Mouse (Mus musculus) midbrain, embryonic 12.5 days (tissue): ENCODE measurements around the gene Zfp869. TPM values are rescaled to one million over a fixed set of nuclear protein-coding genes. Genes with fewer than 3 reads are reported as not detected.
"Not testable (repeated sequence)": the region's sequence is repeated elsewhere in the genome, so short reads cannot be mapped to it uniquely, and the experiment has no call there.

ENCODE experiments used
- ATAC-seq: fragments of 200-750 bp; cut with Nextera tagmentation; 2 replicates; pipeline ENCODE4 v1.8.0; 2017; ENCODE audit warnings: low read depth, moderate TSS enrichment, moderate library complexity; ENCODE audit not compliant: low FRiP score
- H3K27ac ChIP-seq: fragments of 300-500 bp; sonication (generic); replicated peaks from 2 replicates; pipeline ENCODE4 v1.5.1; 2016; ENCODE audit warnings: mild to moderate bottlenecking
- H3K27me3 ChIP-seq: fragments of 300-500 bp; sonication (generic); 2 replicates; pipeline ENCODE4 v1.6.1; 2016; ENCODE audit warnings: mild to moderate bottlenecking
- H3K36me3 ChIP-seq: fragments of 300-500 bp; sonication (generic); 2 replicates; pipeline ENCODE4 v1.6.1; 2016
- H3K4me1 ChIP-seq: fragments of 300-500 bp; sonication (generic); 2 replicates; pipeline ENCODE4 v1.6.1; 2016
- H3K4me2 ChIP-seq: fragments of 300-500 bp; sonication (generic); replicated peaks from 2 replicates; pipeline ENCODE4 v1.6.1; 2016; ENCODE audit warnings: mild to moderate bottlenecking, moderate library complexity
- H3K4me3 ChIP-seq: fragments of 300-500 bp; sonication (generic); 2 replicates; pipeline ENCODE4 v1.5.1; 2016; ENCODE audit warnings: mild to moderate bottlenecking
- H3K9ac ChIP-seq: fragments of 300-500 bp; sonication (generic); replicated peaks from 2 replicates; pipeline ENCODE4 v1.6.1; 2016; ENCODE audit warnings: mild to moderate bottlenecking, moderate library complexity
- H3K9me3 ChIP-seq: fragments of 300-500 bp; sonication (generic); 2 replicates; pipeline ENCODE4 v1.6.1; 2016; ENCODE audit warnings: mild to moderate bottlenecking
- WGBS: fragments of 180-500 bp; shearing (Covaris S2); methylation state at CpG from one replicate; pipeline ENCODE4 v1.1.7; 2016; 5-methylcytosine and 5-hydroxymethylcytosine counted together
- polyA plus RNA-seq: library from polyadenylated mRNA; unstranded; fragments of >200 nt; fragmentation: Nextera tagmentation; extraction: Ambion mirVana; gene quantifications from 2 replicates; pipeline ENCODE4 v1.2.1, GENCODE M21; 2016

Gene Zfp869
- polyA plus RNA-seq, 1 experiment from 2014 or later = 32.5 TPM

- H3K36me3 ChIP-seq = peaks cover 41% of the 10 kb centered on the region
- H3K27ac ChIP-seq = no peak overlapping the region
- no peak overlapping the region for H3K9ac ChIP-seq
- no peaks in the 10 kb centered on the region for H3K4me1 ChIP-seq
- H3K4me3 ChIP-seq = no peak overlapping the region
- ATAC-seq = no peak
- 79% methylated on average over 6 of the region's 6 CpGs for WGBS
- no peaks in the 10 kb centered on the region for H3K27me3 ChIP-seq
- H3K4me2 ChIP-seq = no peak overlapping the region
- no peaks in the 10 kb centered on the region for H3K9me3 ChIP-seq
Measured at GRCm38 (mm10) chr8:69701810-69702209, 8.7 kb downstream of the Zfp869 start.

DNA sequence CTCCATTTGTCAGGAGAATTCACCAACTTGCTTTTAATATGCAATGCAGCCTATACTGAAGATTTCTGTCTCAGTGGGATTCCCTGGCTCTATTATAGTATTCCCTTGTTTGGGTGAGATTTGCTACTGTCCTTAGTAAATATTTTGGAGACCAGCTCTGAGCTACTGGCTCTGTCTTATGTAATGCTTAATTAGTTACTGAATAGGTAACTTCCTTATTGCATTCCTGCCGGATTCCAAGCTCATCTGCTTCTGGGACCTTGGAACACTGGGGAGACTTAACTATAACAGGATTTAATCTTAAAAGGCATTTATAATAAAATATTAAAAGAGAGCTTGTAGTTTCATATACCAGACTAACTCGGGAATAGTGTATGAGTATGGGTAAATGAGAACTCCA is 45.5 kb downstream of the Zfp869 start:
- H3K36me3 ChIP-seq = peaks cover 24% of the 10 kb centered on the region
- H3K4me3 ChIP-seq, H3K27me3 ChIP-seq, ATAC-seq, H3K4me2 ChIP-seq, H3K9ac ChIP-seq, H3K27ac ChIP-seq, H3K4me1 ChIP-seq: not testable (repeated sequence)
- peaks cover 11% of the 10 kb centered on the region for H3K9me3 ChIP-seq
- WGBS = 87% methylated on average over 2 of the region's 2 CpGs

GRCm38 (mm10) chr8:69661294-69661693 is 49.2 kb downstream of the Zfp869 start:
- H3K27ac ChIP-seq = no peak overlapping the region
- H3K9ac ChIP-seq = no peak overlapping the region
- H3K9me3 ChIP-seq = peaks cover 8% of the 10 kb centered on the region
- H3K27me3 ChIP-seq = no peaks in the 10 kb centered on the region
- H3K4me3 ChIP-seq = no peak overlapping the region
- ATAC-seq = no peak
- H3K4me1 ChIP-seq = no peaks in the 10 kb centered on the region
- no peak overlapping the region for H3K4me2 ChIP-seq
- H3K36me3 ChIP-seq = peaks cover 31% of the 10 kb centered on the region

Other genes with a start within 250 kb of the Zfp869 start
- not detected in 2 replicates for gene Gm7697, start 187.7 kb downstream of the Zfp869 start, polyA plus RNA-seq
- gene Zfp868, start 85.2 kb downstream of the Zfp869 start, polyA plus RNA-seq = 42.0 and 42.4 TPM in 2 replicates
- gene Zfp964, start 56.2 kb downstream of the Zfp869 start, polyA plus RNA-seq = 2.6 and 3.5 TPM in 2 replicates
- 6.3 and 7.3 TPM in 2 replicates for gene Zfp963, start 39.2 kb upstream of the Zfp869 start, polyA plus RNA-seq
- gene Gm20422, start 64.2 kb upstream of the Zfp869 start, polyA plus RNA-seq = 0.71 TPM in 1 of 2 replicates, not detected in the other
- gene Atp13a1, start 80.4 kb upstream of the Zfp869 start, polyA plus RNA-seq = 54.8 and 55.4 TPM in 2 replicates
- gene Zfp866, start 80.5 kb upstream of the Zfp869 start, polyA plus RNA-seq = 44.6 and 45.7 TPM in 2 replicates
- 19.6 and 20.2 TPM in 2 replicates for gene Gmip, start 98.0 kb upstream of the Zfp869 start, polyA plus RNA-seq
- gene Lpar2, start 111.7 kb upstream of the Zfp869 start, polyA plus RNA-seq = 0.54 and 0.65 TPM in 2 replicates
- gene Pbx4, start 121.8 kb upstream of the Zfp869 start, polyA plus RNA-seq = 44.8 and 49.3 TPM in 2 replicates
- 0.85 and 1.1 TPM in 2 replicates for gene Cilp2, start 177.0 kb upstream of the Zfp869 start, polyA plus RNA-seq
- 4.0 and 5.7 TPM in 2 replicates for gene Tssk6, start 191.5 kb upstream of the Zfp869 start, polyA plus RNA-seq
- 165 and 170 TPM in 2 replicates for gene Ndufa13, start 191.8 kb upstream of the Zfp869 start, polyA plus RNA-seq
- gene Yjefn3, start 192.0 kb upstream of the Zfp869 start, polyA plus RNA-seq = 7.2 and 8.0 TPM in 2 replicates